Mouse (Mus musculus): ENCODE measurements around the gene Prim1. TPM values are rescaled to one million over a fixed set of nuclear protein-coding genes. Genes with fewer than 3 reads are reported as not detected.
"Not testable (repeated sequence)": the region's sequence is repeated elsewhere in the genome, so short reads cannot be mapped to it uniquely, and the experiment has no call there.

The Prim1 gene
- polyA plus RNA-seq, 1 experiment from 2014 or later: 35.2 TPM

DNA sequence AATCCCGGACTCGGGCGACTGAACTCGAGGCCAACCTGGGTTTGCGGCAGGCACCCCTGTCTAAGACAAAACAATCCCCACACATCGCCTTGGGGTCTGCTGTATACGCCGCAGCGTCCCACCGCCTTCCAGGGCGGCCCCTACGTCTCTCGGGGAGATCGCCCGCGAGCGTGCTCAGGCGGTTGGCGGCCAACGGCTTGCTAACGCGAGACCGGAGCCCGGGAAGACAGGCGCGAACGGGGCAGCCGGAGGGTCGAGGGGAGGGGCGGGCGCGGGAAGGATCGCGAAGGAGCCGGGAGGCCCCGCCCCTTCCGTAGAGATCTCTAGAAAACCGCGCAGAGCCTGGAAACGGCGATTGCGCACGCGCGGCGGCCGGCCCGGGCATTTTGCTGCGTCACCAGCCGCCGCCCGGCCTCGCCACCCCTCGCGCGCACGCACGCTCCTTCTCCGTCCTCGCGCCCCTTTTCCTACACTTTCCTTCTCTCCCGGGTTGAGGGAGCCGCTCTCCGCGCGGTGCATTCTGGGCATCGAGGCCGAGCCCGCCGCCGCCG, 43.7 kb downstream of the Prim1 start, which contains the start of gene Ptges3:
Gene Ptges3, plus strand, starts transcription at position 354 of the 551 bp plus-strand sequence.
- H3K4me3 ChIP-seq: peak within 1 kb of the TSS; percentile 83
- H3K4me2 ChIP-seq: peak within 1 kb of the TSS; percentile 71
- H3K27ac ChIP-seq (replicated peaks): peak within 1 kb of the TSS; percentile 96
- no peaks in the 10 kb centered on the region for H3K9me3 ChIP-seq
- H3K9ac ChIP-seq: peak within 1 kb of the TSS; percentile 78
- under 1% methylated on average over 60 of the region's 72 CpGs for WGBS
- H3K27me3 ChIP-seq: no peaks in the 10 kb centered on the region
- H3K36me3 ChIP-seq: no peaks in the 10 kb centered on the region
- peaks cover 31% of the 10 kb centered on the region for H3K4me1 ChIP-seq (replicated peaks)
- peak; percentile 96 for ATAC-seq (ENCODE audit: low FRiP score, low read depth)

DNA sequence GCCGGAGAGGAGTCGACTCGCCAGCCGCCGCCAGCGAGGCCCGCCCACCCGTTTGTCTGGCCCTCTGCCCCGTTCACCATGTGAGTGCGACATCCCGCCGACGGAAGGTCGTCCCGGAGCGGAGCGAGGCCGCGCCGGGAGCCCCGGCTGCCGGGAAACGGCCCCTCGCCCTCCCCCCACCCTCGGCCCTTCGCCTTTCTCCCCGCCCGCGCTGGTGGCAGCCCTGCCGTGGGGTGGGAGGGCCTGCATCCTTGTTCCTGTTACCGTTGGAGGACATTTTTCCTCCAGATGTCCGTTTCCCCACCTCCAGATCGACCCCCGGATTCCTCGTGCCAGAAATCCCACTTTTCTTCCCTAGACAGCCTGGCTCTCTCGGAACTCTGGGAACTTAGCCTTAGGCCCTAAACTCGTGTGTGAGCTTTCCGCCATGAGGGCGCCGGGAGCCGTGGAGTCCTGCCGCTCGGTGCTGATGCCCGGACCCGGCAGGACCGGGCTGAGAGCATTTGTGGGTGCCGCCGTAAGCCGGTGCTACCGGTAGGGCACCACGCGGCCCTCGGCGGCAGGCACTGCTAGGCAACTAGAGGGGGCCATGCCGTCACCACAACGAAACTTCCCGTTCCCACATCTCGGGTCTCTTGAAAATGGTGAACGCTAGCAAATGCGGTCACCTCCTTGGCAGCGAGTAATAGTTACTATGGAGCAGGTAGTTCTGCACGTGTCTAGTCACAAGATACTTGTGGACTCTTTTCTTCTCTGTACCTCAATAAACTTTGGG, 44.4 kb downstream of the Prim1 start:
- under 1% methylated on average over 61 of the region's 62 CpGs for WGBS
- Histone ChIP-seq H3K9me3 (no peaks in the 10 kb centered on the region), H3K4me2 (peak overlapping the region; percentile 71), H3K4me3 (peak overlapping the region; percentile 83), H3K9ac (peak overlapping the region; percentile 78), H3K4me1 (replicated peaks) (peaks cover 31% of the 10 kb centered on the region), H3K36me3 (no peaks in the 10 kb centered on the region), H3K27ac (replicated peaks) (peak overlapping the region; percentile 96), H3K27me3 (no peaks in the 10 kb centered on the region)
- peak; percentile 14; the same call in 1 of the 2 replicates for ATAC-seq (ENCODE audit: low FRiP score, low read depth)

DNA sequence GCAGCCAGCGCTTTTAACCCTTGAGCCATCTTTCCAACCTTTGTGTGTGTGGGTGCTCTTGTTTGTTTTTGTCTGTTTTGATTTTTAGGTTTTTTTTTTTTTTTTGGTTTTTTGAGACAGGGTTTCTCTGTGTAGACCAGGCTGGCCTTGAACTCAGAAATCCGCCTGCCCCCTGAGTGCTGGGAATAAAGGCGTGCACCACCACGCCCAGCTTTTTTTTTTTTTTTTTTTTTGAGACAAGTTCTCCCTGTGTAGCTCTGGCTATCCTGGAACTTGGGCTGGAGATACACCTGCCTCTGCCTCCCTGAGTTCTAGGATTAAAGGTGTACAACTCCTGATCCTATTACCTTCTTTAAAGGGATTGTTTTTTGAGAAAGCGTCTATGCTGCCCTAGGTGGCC, 46.1 kb downstream of the Prim1 start:
- no peaks in the 10 kb centered on the region for H3K36me3 ChIP-seq
- H3K27ac ChIP-seq (replicated peaks): no peak overlapping the region
- 86% methylated on average over 5 of the region's 5 CpGs for WGBS
- H3K4me3 ChIP-seq: peak overlapping the region; percentile 83
- peak overlapping the region; percentile 71 for H3K4me2 ChIP-seq
- peaks cover 31% of the 10 kb centered on the region for H3K4me1 ChIP-seq (replicated peaks)
- ATAC-seq (ENCODE audit: low FRiP score, low read depth): no peak
- no peaks in the 10 kb centered on the region for H3K27me3 ChIP-seq
- no peaks in the 10 kb centered on the region for H3K9me3 ChIP-seq
- no peak overlapping the region for H3K9ac ChIP-seq

DNA sequence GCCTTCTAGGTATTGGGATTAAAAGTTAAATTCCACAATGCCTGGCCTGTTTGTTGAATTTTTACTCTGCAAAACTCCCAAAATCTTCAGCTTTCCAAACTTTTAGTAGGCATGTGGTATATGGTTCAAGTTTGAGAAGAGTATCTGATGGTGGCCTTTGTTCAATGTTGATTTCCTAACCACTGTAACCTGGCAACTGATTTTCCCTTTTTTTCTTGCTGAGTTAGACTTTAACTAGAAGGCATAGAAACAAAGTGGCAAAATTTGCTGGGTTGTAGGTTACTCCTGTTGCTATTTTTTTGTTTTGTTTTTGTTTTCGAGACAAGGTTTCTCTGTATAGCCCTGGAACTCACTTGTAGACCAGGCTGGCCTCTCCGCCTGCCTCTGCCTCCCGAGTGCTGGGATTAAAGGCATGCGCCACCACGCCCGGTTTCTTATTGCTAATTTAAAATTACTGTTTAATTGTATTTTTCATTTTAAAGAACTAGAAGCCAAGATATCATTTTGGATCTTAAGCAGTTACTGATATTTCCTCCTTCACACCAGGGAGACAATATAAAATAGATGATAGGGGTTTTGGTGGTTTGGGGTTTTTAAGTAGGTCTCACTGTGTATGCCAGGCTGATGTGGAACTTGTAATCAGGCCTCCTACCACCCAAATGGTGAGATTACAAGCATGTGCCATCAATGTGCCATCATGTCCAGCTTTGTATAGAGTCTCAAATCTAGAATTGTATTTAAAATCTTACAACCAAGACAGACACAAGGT, 47.4 kb downstream of the Prim1 start:
- Histone ChIP-seq H3K27ac (replicated peaks) (no peak overlapping the region), H3K36me3 (no peaks in the 10 kb centered on the region), H3K4me3 (no peak overlapping the region), H3K9ac (no peak overlapping the region), H3K4me1 (replicated peaks) (peaks cover 31% of the 10 kb centered on the region), H3K9me3 (no peaks in the 10 kb centered on the region), H3K4me2 (no peak overlapping the region), H3K27me3 (no peaks in the 10 kb centered on the region)
- 96% methylated on average over 6 of the region's 6 CpGs for WGBS
- ATAC-seq (ENCODE audit: low FRiP score, low read depth): no peak

DNA sequence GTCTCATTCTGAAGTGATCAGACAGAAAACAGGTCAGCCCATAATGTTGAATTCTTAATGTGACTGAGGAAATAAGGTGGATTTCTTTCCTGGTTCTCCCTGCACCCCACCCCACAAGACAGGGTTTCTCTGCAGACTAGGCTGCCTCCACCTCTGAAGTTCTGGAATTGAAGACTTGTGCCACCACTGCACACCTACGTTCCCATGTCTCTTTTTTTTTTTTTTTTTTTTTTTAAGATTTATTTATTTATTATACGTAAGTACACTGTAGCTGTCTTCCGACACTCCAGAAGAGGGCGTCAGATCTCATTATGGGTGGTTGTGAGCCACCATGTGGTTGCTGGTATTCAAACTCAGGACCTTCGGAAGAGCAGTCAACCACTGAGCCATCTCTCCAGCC, 51.1 kb downstream of the Prim1 start:
- H3K4me3 ChIP-seq: no peak overlapping the region
- no peak overlapping the region for H3K9ac ChIP-seq
- H3K9me3 ChIP-seq: no peaks in the 10 kb centered on the region
- H3K27me3 ChIP-seq: no peaks in the 10 kb centered on the region
- H3K4me2 ChIP-seq: no peak overlapping the region
- ATAC-seq (ENCODE audit: low FRiP score, low read depth): no peak
- peaks cover 19% of the 10 kb centered on the region for H3K36me3 ChIP-seq
- H3K4me1 ChIP-seq (replicated peaks): peaks cover 10% of the 10 kb centered on the region
- H3K27ac ChIP-seq (replicated peaks): no peak overlapping the region
- 80% methylated on average over 5 of the region's 5 CpGs for WGBS

DNA sequence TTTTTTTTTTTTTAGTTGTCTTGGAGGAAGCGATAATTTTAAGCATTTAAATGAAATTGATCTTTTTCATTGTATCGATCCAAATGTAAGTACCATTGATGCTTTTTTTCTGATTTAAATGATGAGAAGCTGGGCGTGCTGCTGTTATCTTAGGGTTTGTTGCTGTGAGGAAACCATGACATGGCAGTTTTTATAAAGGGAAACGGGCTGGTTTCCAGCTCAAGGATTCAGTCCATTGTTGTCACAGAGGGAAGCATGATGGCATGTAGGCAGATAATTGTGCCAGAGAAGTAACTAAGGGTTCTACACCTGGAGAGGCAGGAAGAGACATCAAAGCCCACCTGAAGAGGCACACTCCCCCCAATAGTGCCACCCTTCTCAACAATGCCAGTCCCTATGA, 54.2 kb downstream of the Prim1 start:
- H3K36me3 ChIP-seq: peaks cover 47% of the 10 kb centered on the region
- H3K27me3 ChIP-seq: no peaks in the 10 kb centered on the region
- no peaks in the 10 kb centered on the region for H3K4me1 ChIP-seq (replicated peaks)
- H3K4me3 ChIP-seq: no peak overlapping the region
- WGBS: 92% methylated on average over 4 of the region's 4 CpGs
- no peak for ATAC-seq (ENCODE audit: low FRiP score, low read depth)
- H3K4me2 ChIP-seq: no peak overlapping the region
- H3K27ac ChIP-seq (replicated peaks): no peak overlapping the region
- H3K9me3 ChIP-seq: no peaks in the 10 kb centered on the region
- H3K9ac ChIP-seq: no peak overlapping the region

DNA sequence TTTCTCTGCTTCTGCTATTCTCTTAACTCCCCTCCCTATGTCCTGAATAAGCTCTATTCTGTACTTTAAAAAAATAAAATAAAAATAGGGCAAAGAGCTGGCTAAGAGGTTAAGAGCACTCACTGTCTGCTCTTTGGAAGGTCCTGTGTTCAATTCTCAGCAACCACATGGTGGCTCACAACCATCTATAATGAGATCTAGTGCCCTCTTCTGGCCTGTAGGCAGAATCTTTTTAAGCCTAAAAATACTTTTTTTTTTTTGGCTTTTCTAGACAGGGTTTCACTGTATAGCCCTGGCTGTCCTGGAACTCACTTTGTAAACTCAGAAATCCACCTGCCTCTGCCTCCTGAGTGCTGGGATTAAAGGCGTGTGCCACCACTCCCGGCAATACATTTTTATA, 55.5 kb downstream of the Prim1 start:
- not testable (repeated sequence) for H3K27me3 ChIP-seq; H3K4me1 ChIP-seq (replicated peaks); H3K9ac ChIP-seq; H3K4me2 ChIP-seq; H3K27ac ChIP-seq (replicated peaks); H3K4me3 ChIP-seq; H3K9me3 ChIP-seq; ATAC-seq (ENCODE audit: low FRiP score, low read depth)
- WGBS: 98% methylated on average over 2 of the region's 2 CpGs
- peaks cover 55% of the 10 kb centered on the region for H3K36me3 ChIP-seq

DNA sequence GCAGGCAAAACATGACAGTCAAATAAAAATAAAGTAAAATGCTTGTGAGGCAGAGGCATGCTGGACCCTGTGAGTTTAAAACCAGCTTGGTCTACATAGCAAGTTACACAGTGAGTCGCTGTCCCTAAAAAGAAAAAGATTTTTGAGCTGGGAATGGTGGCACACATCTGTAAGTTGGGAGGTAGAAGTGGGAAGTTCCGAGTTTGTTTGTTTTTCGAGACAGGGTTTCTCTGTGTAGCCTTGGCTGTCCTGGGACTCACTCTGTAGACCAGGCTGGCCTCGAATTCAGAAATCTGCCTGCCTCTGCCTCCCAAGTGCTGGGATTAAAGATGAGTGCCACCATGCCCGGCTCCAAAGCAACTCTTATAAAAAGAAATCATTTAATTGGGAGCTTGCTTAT, 63.3 kb downstream of the Prim1 start:
- not testable (repeated sequence) for ATAC-seq (ENCODE audit: low FRiP score, low read depth); H3K4me2 ChIP-seq; H3K9ac ChIP-seq; H3K27ac ChIP-seq (replicated peaks); H3K27me3 ChIP-seq; H3K4me1 ChIP-seq (replicated peaks); H3K9me3 ChIP-seq; H3K4me3 ChIP-seq
- peaks cover 31% of the 10 kb centered on the region for H3K36me3 ChIP-seq
- 78% methylated on average over 5 of the region's 5 CpGs for WGBS

Other genes starting within 250 kb of the Prim1 start
- 0.09 and 0.21 TPM in 2 replicates for gene Rdh9, start 238.8 kb upstream of the Prim1 start, polyA plus RNA-seq (2015; fragmentation: Nextera tagmentation; extraction: Ambion mirVana)
- gene Rdh16, start 214.0 kb upstream of the Prim1 start, polyA plus RNA-seq (2015; fragmentation: Nextera tagmentation; extraction: Ambion mirVana): not detected in 2 replicates
- not detected in 2 replicates for gene Rdh19, start 165.2 kb upstream of the Prim1 start, polyA plus RNA-seq (2015; fragmentation: Nextera tagmentation; extraction: Ambion mirVana)
- not detected in 2 replicates for gene Rdh16f2, start 148.7 kb upstream of the Prim1 start, polyA plus RNA-seq (2015; fragmentation: Nextera tagmentation; extraction: Ambion mirVana)
- gene Rdh7, start 126.4 kb upstream of the Prim1 start, polyA plus RNA-seq (2015; fragmentation: Nextera tagmentation; extraction: Ambion mirVana): not detected in 2 replicates
- gene Sdr9c7, start 116.7 kb upstream of the Prim1 start, polyA plus RNA-seq (2015; fragmentation: Nextera tagmentation; extraction: Ambion mirVana): not detected in 2 replicates
- gene Hsd17b6, start 7.6 kb upstream of the Prim1 start, polyA plus RNA-seq (2015; fragmentation: Nextera tagmentation; extraction: Ambion mirVana): not detected in 2 replicates
- 494 and 518 TPM in 2 replicates for gene Naca, start 20.4 kb downstream of the Prim1 start, polyA plus RNA-seq (2015; fragmentation: Nextera tagmentation; extraction: Ambion mirVana)
- 371 and 395 TPM in 2 replicates for gene Ptges3, start 43.8 kb downstream of the Prim1 start, polyA plus RNA-seq (2015; fragmentation: Nextera tagmentation; extraction: Ambion mirVana)
- 2,267 and 2,290 TPM in 2 replicates for gene Atp5b, start 68.1 kb downstream of the Prim1 start, polyA plus RNA-seq (2015; fragmentation: Nextera tagmentation; extraction: Ambion mirVana)
- 8.1 and 8.3 TPM in 2 replicates for gene Baz2a, start 76.4 kb downstream of the Prim1 start, polyA plus RNA-seq (2015; fragmentation: Nextera tagmentation; extraction: Ambion mirVana)
- 10.2 and 10.3 TPM in 2 replicates for gene Rbms2, start 165.1 kb downstream of the Prim1 start, polyA plus RNA-seq (2015; fragmentation: Nextera tagmentation; extraction: Ambion mirVana)
- gene Gls2, start 179.3 kb downstream of the Prim1 start, polyA plus RNA-seq (2015; fragmentation: Nextera tagmentation; extraction: Ambion mirVana): 2.0 and 2.2 TPM in 2 replicates
- gene Spryd4, start 196.6 kb downstream of the Prim1 start, polyA plus RNA-seq (2015; fragmentation: Nextera tagmentation; extraction: Ambion mirVana): 20.6 and 21.0 TPM in 2 replicates
- gene Mip, start 210.7 kb downstream of the Prim1 start, polyA plus RNA-seq (2015; fragmentation: Nextera tagmentation; extraction: Ambion mirVana): 0.12 TPM in 1 of 2 replicates, not detected in the other
- gene Timeless, start 216.9 kb downstream of the Prim1 start, polyA plus RNA-seq (2015; fragmentation: Nextera tagmentation; extraction: Ambion mirVana): 22.4 and 23.3 TPM in 2 replicates
- 0.14 TPM in 1 of 2 replicates, not detected in the other for gene Apon, start 238.9 kb downstream of the Prim1 start, polyA plus RNA-seq (2015; fragmentation: Nextera tagmentation; extraction: Ambion mirVana)

Data from hindbrain, embryonic 15.5 days (tissue).